Mouse (Mus musculus): ENCODE data around the gene Actr1a. TPM values are rescaled to one million over a fixed set of nuclear protein-coding genes. Genes with fewer than 3 reads are reported as not detected.

Actr1a gene
- total RNA-seq, 2 experiments from 2014 or later = 179 to 184 TPM

DNA sequence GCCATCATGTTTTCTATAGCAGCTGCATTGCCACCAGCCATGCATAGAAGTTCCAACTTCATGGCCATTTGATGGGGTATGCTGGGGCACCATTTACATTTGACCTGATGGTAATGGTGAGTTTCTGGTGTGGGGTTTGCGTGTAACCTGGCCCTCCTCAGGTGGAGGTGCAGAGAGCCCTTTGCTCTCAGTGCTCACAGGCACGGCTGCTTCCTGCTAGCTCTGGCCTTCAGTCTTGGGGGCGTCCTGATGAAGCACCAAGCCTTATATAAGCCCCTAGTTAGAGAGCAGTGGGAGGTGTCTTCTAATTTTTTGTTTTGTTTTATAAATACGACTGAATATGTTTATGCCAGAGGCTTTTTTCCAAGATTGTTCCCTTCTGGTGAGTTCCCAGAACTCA is 22.5 kb upstream of the Actr1a start:
- TF ChIP-seq CTCF (conservative IDR thresholded peaks at IDR 0.05) = no peak
- Histone ChIP-seq H3K27ac (no peak overlapping the region), H3K4me3 (no peak overlapping the region)
- DNase-seq (ENCODE audit: low spot score in 2 of 2) = no peak

GRCm38 (mm10) chr19:46416276-46416675 is 20.7 kb upstream of the Actr1a start:
- Histone ChIP-seq H3K27ac (no peak overlapping the region), H3K4me3 (no peak overlapping the region)
- no peak for TF ChIP-seq CTCF (conservative IDR thresholded peaks at IDR 0.05)
- DNase-seq (ENCODE audit: low spot score in 2 of 2) = no peak

- Histone ChIP-seq H3K27ac (no peak overlapping the region), H3K4me3 (no peak overlapping the region)
- no peak for TF ChIP-seq CTCF (conservative IDR thresholded peaks at IDR 0.05)
- no peak for DNase-seq (ENCODE audit: low spot score in 2 of 2)
These were observed 18.9 kb upstream of the Actr1a start for GRCm38 (mm10) chr19:46414486-46414885.

- no peak for DNase-seq (ENCODE audit: low spot score in 2 of 2)
- H3K4me3 ChIP-seq = no peak overlapping the region
- H3K27ac ChIP-seq = no peak overlapping the region
- no peak for TF ChIP-seq CTCF (conservative IDR thresholded peaks at IDR 0.05)
These were observed 18.4 kb upstream of the Actr1a start for GRCm38 (mm10) chr19:46413969-46414368.

GRCm38 (mm10) chr19:46412056-46412805 is 16.7 kb upstream of the Actr1a start:
- no peak overlapping the region for H3K27ac ChIP-seq
- DNase-seq (ENCODE audit: low spot score in 2 of 2) = no peak
- no peak for TF ChIP-seq CTCF (conservative IDR thresholded peaks at IDR 0.05)

GRCm38 (mm10) chr19:46409506-46409905 is 14.0 kb upstream of the Actr1a start:
- no peak for DNase-seq (ENCODE audit: low spot score in 2 of 2)
- no peak for TF ChIP-seq CTCF (conservative IDR thresholded peaks at IDR 0.05)
- no peak overlapping the region for H3K27ac ChIP-seq

More at GRCm38 (mm10) chr19:46412056-46412805, 16.7 kb upstream of the Actr1a start:
- H3K4me3 ChIP-seq = no peak overlapping the region

DNA sequence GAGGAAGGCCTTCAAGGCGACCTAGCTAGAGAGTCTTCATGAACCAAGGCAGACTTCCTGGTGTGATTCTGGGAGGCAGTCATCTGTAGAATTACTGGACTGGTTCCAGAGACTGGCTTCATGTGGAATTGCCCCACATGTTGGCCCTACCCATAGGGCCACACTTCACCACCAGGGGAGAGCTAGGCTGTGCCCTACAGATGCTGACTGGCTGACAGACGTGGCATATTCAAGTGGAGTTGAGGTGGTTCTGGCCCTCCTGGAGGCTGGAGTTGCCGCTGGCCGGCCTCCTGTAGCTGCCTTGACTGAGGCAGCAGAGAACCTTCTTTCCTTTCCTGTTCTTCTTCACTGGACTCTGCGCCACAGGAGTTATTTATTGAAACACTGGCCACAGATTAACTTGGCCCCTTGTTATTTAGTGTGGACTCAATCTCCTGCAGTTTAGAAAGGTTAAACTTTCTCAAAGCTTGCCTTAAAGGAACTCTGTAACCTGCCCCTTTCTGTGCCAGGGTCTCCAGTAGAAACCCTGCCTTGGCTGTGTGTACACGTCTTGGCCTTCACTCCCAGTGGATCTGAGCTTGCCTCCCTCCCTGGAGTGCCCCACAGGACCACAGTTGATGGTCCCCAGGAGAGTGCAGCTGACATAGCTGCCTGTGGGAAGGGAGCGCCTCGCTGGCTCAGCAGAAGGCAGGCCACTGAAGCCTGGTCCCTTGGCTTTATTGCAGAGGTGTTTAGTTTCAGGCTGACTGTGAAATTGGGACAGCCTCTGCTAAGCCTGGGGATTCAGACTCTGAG is 11.2 kb upstream of the Actr1a start:
- H3K4me3 ChIP-seq = no peak overlapping the region
- no peak for TF ChIP-seq CTCF (conservative IDR thresholded peaks at IDR 0.05)
- DNase-seq (ENCODE audit: low spot score in 2 of 2) = no peak
- H3K27ac ChIP-seq = no peak overlapping the region

More at GRCm38 (mm10) chr19:46409506-46409905, 14.0 kb upstream of the Actr1a start:
- no peak overlapping the region for H3K4me3 ChIP-seq

DNA sequence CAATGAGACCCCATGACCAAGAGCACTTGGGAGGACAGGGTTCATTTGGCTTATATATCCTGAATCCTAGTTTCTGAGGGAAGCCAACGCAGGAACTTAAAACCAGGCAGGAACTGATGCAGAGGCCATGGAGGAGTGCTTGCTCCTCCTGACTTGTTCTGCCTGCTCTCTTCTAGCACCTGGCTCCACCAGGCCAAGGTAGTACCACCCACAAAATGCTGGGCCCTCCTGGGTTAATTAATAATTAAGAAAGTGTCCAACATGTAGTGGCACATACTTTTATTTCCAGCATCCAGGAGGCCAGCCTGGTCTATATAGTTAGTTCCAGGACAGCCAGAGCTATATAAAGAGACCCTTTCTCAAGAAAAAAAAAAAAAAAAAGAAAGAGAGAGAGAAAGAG is 8.5 kb upstream of the Actr1a start:
- Histone ChIP-seq H3K4me3 (no peak overlapping the region), H3K27ac (no peak overlapping the region)
- TF ChIP-seq CTCF (conservative IDR thresholded peaks at IDR 0.05) = no peak
- no peak for DNase-seq (ENCODE audit: low spot score in 2 of 2)

DNA sequence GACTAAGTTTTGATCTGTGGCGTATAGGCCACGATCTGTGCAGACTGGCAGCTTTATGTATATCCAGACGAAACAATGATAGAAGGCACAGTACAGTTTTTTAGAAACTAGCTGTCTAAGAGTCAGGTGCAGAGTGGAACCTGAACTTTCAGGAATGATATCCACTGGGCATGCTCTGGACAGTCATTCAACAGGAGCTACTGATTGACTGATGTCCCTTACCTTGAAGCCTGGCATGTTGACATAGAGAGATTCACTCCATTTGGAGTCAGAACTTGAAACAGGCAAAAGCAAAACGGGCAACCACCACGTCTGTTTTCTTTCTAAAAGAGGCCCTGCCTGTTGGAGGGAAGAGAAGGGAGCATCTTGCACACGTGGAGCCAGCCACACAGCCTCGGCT is 5.0 kb upstream of the Actr1a start:
- DNase-seq (ENCODE audit: low spot score in 2 of 2) = no peak
- no peak overlapping the region; the same call in 1 of the 2 replicates for H3K27ac ChIP-seq
- TF ChIP-seq CTCF (conservative IDR thresholded peaks at IDR 0.05) = no peak

GRCm38 (mm10) chr19:46399886-46400285 is 4.3 kb upstream of the Actr1a start:
- TF ChIP-seq CTCF (conservative IDR thresholded peaks at IDR 0.05) = no peak
- no peak overlapping the region; the same call in 1 of the 2 replicates for H3K27ac ChIP-seq
- no peak for DNase-seq (ENCODE audit: low spot score in 2 of 2)

More for the DNA sequence above, 5.0 kb upstream of the Actr1a start:
- H3K4me3 ChIP-seq = no peak overlapping the region

GRCm38 (mm10) chr19:46399372-46399771 is 3.8 kb upstream of the Actr1a start:
- Histone ChIP-seq H3K27ac (no peak overlapping the region), H3K4me3 (no peak overlapping the region)
- DNase-seq (ENCODE audit: low spot score in 2 of 2) = no peak
- no peak for TF ChIP-seq CTCF (conservative IDR thresholded peaks at IDR 0.05)

More at GRCm38 (mm10) chr19:46399886-46400285, 4.3 kb upstream of the Actr1a start:
- no peak overlapping the region for H3K4me3 ChIP-seq

DNA sequence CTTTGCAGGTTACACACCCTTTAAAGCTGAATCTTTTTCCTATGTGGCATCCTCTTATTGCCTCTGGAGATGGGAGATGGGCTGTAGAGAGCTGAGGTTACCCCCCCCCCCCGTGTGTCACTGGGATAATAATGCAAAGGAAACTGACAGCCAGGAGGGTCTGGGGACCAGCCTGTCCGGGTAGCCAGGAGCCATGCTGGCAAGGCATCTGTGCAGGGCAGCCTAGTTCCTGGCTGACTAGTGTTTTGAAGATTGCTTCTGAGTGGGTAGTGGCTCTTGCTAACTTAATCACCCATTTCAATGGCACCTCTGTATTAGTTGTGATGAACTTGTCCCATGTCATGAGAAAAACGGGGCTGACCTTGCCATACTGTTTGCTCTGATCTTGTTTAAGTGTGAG is 2.9 kb upstream of the Actr1a start:
- no peak overlapping the region for H3K27ac ChIP-seq
- no peak for TF ChIP-seq CTCF (conservative IDR thresholded peaks at IDR 0.05)
- no peak overlapping the region for H3K4me3 ChIP-seq
- no peak for DNase-seq (ENCODE audit: low spot score in 2 of 2)

GRCm38 (mm10) chr19:46397436-46398001 is 2.0 kb upstream of the Actr1a start:
- no peak for TF ChIP-seq CTCF (conservative IDR thresholded peaks at IDR 0.05)
- Histone ChIP-seq H3K4me3 (peak overlapping the region; percentile 88), H3K27ac (peak overlapping the region; percentile 93)
- no peak for DNase-seq (ENCODE audit: low spot score in 2 of 2)

Data from layer of hippocampus, adult 2 months (tissue).